Mouse (Mus musculus): ENCODE data around the gene Rnd1. TPM values are rescaled to one million over a fixed set of nuclear protein-coding genes. Genes with fewer than 3 reads are reported as not detected.
A peak's percentile ranks its signal among the peaks of the same experiment; 100 is the strongest.

The Rnd1 gene
- 0.64 TPM in 1 of 2 replicates, not detected in the other for total RNA-seq (2014; fragmentation: Nextera tagmentation)
- total RNA-seq (2017) = 0.61 TPM in 1 of 2 replicates, not detected in the other

GRCm38 (mm10) chr15:98676940-98677728 is at the start of gene Rnd1:
Rnd1 (minus strand) TSS chr15:98677461.
- peak; percentile 98 for ATAC-seq (replicated peaks; ENCODE audit: low FRiP score, low TSS enrichment, poor library complexity, severe bottlenecking)

GRCm38 (mm10) chr15:98726746-98727145 is 49.5 kb upstream of the Rnd1 start:
- no peak for ATAC-seq (replicated peaks; ENCODE audit: low FRiP score, low TSS enrichment, poor library complexity, severe bottlenecking)

DNA sequence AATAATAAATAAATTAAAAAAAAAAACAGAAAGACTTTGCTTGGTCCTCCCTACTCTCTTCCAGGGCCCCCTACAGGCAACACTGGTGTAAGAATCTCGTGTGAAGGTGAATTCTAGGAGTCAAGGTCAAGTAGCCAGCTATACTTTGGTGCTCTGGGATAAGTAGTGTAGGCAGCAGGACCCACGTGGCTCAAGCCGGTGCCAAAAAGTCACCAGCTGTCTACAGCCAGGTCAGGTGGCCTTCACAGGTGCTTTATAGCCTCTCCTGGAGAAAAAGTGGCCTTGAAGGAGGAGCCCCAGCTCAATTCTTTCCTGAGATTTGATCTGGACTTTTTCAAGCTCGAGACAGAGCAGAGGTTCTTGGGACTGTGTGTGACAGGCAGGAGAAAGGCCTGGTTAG is 48.8 kb upstream of the Rnd1 start:
- ATAC-seq (replicated peaks; ENCODE audit: low FRiP score, low TSS enrichment, poor library complexity, severe bottlenecking) = no peak

GRCm38 (mm10) chr15:98724441-98724840 is 47.2 kb upstream of the Rnd1 start:
- no peak for ATAC-seq (replicated peaks; ENCODE audit: low FRiP score, low TSS enrichment, poor library complexity, severe bottlenecking)

GRCm38 (mm10) chr15:98722854-98723253 is 45.6 kb upstream of the Rnd1 start:
- ATAC-seq (replicated peaks; ENCODE audit: low FRiP score, low TSS enrichment, poor library complexity, severe bottlenecking) = peak; percentile 38; the same call in 1 of the 2 replicates

GRCm38 (mm10) chr15:98722191-98722590 is 44.9 kb upstream of the Rnd1 start:
- no peak for ATAC-seq (replicated peaks; ENCODE audit: low FRiP score, low TSS enrichment, poor library complexity, severe bottlenecking)

DNA sequence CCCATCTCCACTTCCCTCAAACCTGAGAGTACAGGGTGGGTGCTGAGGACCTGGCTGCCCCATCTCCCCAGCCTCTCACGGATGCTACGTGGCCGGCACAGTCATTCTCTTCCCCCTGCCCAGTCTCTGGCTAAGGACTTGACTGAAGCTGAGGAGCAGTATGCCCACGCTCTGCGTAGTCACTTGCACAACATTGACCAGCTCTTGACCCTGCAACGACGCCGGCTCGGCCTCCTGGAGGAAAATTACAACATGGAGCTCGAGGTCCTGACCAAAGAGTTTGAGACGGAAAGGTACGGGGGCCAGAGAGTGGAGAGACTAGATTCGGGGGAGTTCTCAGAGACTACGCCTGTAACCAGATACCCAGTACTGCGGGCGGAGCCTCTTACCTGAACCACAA is 40.0 kb upstream of the Rnd1 start:
- ATAC-seq (replicated peaks; ENCODE audit: low FRiP score, low TSS enrichment, poor library complexity, severe bottlenecking) = no peak

DNA sequence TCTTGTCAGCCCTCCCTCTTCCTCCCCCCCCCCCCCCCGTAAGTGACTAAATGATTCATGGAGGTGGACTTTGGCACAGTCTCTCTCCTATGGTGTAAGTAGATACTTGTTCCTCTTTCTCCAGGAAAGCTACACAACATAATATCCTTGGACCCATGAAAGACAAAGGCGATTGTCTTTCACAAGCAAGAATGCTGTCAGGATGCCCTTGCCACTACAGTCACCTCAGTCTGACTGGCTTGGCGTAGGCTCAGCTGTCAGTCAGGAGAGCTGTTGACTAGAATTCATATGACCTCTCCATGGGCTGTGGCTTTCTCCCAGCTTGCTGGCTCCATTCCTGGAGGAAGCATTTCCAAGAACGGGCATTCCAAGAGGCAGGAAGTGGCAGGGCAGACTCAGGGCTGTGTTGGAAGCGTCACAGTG is 37.0 kb upstream of the Rnd1 start:
- ATAC-seq (replicated peaks; ENCODE audit: low FRiP score, low TSS enrichment, poor library complexity, severe bottlenecking) = no peak

DNA sequence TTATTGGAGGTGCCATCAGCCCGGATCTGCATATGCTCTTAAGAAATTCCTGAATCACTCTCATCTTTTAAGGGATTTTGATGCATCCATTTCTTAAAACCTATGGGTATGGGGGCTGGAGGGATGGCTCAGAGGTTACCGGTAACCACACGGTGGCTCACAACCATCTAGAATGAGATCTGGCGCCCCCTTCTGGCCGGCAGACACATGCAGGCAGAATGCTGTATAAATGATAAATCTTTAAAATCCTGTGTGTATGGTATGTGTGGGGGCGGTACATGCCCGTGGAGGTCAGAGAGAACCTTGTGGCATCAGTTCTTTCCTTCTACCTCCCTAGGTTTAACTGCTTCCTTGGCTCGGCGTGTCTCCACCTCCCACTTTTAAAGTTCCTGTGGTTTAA is 33.2 kb upstream of the Rnd1 start:
- ATAC-seq (replicated peaks; ENCODE audit: low FRiP score, low TSS enrichment, poor library complexity, severe bottlenecking) = peak; percentile 79

- ATAC-seq (replicated peaks; ENCODE audit: low FRiP score, low TSS enrichment, poor library complexity, severe bottlenecking) = peak; percentile 80
Observed at GRCm38 (mm10) chr15:98707766-98708372, 30.6 kb upstream of the Rnd1 start, which contains the start of gene Ccdc65. Ccdc65 (plus strand) TSS chr15:98708207.

DNA sequence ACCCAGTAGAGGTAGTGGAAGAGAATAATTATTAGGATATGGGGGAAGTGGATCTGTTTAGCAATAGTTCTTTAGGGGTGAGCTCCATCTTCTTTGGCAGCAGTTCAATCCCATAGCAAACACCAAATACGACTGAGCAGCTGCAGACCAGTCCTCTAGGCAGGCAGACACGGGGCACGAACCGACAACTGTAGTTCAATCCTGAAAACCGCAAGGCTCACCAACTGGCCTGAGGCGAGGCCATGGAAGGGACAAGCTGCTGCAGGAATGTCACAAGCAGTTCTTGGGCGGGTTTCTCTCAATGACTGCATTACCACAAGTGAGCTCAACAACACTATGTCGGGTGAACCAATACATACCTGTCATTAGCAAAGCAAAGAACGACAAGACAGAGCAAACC is 27.1 kb upstream of the Rnd1 start:
- no peak for ATAC-seq (replicated peaks; ENCODE audit: low FRiP score, low TSS enrichment, poor library complexity, severe bottlenecking)

- ATAC-seq (replicated peaks; ENCODE audit: low FRiP score, low TSS enrichment, poor library complexity, severe bottlenecking) = peak; percentile 94
Observed at GRCm38 (mm10) chr15:98699190-98700105, 22.2 kb upstream of the Rnd1 start.

GRCm38 (mm10) chr15:98696216-98696615 is 19.0 kb upstream of the Rnd1 start:
- peak; percentile 11; the same call in 1 of the 2 replicates for ATAC-seq (replicated peaks; ENCODE audit: low FRiP score, low TSS enrichment, poor library complexity, severe bottlenecking)

- ATAC-seq (replicated peaks; ENCODE audit: low FRiP score, low TSS enrichment, poor library complexity, severe bottlenecking) = no peak
Observed at GRCm38 (mm10) chr15:98695726-98696125, 18.5 kb upstream of the Rnd1 start.

DNA sequence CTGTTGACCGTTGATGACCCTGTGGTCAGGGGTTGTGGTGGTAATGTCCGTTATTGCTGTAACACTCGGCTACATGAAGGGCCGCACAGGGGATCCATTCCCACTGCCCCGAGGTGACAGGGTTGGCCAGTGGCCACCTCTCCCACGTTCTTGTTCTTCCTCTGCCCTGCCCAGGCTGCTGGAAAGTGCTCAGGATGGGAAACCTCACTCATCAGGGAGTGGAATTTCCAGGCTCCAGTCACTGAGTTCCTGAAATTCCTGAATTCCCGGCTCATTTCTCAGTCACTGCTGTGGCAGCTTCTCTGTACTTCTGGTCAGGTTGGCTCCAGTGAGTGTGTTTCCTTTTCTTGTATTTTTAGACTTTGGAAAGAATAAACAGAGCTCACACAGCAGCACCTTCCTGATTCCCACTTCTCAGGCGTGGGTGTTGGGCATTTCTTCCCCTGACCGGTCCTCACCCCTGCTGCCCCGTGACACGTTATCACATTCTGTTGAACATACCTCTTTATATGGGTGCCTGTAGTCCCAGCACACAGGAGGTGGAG is 15.0 kb upstream of the Rnd1 start:
- ATAC-seq (replicated peaks; ENCODE audit: low FRiP score, low TSS enrichment, poor library complexity, severe bottlenecking) = no peak

DNA sequence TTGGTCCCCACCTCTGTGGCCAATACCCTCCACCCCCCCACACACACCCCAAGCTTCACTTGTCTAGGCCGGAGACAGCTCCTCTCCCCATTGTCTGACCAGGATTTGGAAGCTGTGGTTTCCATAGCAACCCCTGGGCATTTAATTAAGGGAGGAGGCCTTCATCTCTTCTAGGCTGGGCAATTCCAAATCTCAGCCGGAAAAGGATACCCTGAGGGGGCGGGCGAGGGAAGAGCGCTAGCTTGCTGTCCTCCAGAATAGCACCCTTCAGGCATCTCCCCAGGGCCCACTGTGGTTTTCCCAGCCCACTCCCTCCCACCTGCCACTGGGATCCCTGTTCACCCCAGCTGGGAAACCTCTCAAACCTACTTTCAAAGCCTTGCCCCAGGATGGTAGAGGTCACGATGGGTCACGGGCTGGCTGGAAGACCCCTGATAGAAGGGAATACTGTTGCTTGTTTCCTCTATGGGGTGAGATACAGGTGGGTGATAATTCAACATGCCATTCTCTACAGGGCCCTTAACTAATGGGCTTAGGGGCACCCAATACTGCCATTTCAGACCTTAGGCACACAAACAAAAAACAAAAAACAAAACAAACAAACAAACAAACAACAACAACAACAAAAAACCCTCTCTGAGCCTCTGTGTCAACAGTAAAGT is 14.4 kb upstream of the Rnd1 start:
- ATAC-seq (replicated peaks; ENCODE audit: low FRiP score, low TSS enrichment, poor library complexity, severe bottlenecking) = no peak

GRCm38 (mm10) chr15:98689682-98690081 is 12.4 kb upstream of the Rnd1 start:
- ATAC-seq (replicated peaks; ENCODE audit: low FRiP score, low TSS enrichment, poor library complexity, severe bottlenecking) = no peak

GRCm38 (mm10) chr15:98685926-98686325 is 8.7 kb upstream of the Rnd1 start:
- no peak for ATAC-seq (replicated peaks; ENCODE audit: low FRiP score, low TSS enrichment, poor library complexity, severe bottlenecking)

- no peak for ATAC-seq (replicated peaks; ENCODE audit: low FRiP score, low TSS enrichment, poor library complexity, severe bottlenecking)
Observed at GRCm38 (mm10) chr15:98683746-98684145, 6.5 kb upstream of the Rnd1 start.
